In the genomic region with DNA sequence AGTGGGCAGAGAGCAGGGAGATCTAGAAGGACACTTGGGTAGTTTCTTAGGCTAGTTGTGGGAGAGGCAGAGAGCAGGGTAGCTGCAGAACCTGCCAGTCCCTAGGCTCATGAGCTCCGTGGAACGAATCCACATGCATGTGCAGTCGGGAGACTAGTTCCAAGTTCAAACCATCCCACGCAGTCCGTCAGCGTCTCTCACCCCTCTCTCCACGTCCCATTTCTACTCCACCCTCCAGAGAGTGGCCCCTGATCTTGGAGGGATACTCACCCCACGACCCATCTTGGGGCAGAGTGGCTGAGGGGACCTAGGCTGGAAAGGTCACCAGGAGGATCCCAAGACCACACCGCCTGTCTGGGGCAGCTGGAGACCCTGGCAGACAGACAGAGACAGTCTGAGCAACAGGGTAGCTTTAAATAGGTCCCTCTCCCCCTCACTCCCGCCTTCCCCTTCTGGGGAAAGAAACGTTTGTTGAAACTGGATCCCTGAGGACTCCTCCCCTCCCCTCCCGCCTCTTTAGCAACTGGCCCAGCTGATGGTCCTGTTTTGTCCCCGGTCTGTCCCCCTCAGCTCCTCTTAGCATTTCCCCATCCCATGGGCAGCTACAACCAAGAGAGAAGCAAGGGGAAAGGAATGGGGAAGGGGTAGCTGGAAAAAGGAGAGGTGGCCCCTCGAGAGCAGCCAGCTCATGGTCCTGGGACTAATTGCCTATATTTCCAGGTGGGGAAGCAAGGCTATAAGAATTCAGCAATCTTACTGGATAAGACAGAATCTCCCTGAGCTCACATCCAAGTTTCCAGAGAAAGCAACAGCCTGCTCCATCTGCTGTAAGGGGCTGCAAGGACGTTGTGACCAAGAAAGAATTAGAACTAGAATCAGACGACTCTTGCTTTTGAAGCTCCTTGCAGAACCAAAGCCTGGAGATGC, we compare ENCODE assay signal across 8 mouse cellular contexts. TPM values are rescaled to one million over a fixed set of nuclear protein-coding genes. Genes with fewer than 3 reads are reported as not detected.
DNase-seq lines count a peak whose midpoint lies in the region; ATAC-seq and TF ChIP-seq lines count a peak whose summit lies in the region.

A gene (minus strand): TSS at position 454 of the 927 bp plus-strand sequence.

- TF ChIP-seq CTCF in liver, adult 2 months (IDR thresholded peaks at IDR 0.05; ENCODE audit: low read depth, low read length), result no peak
- TF ChIP-seq CTCF in liver, postnatal 0 days (IDR thresholded peaks at IDR 0.05; ENCODE audit: low read depth), result no peak

- H3K27ac ChIP-seq in liver, adult 2 months (replicated peaks; ENCODE audit: insufficient read depth, low read depth, low read length), result no peak within 1 kb of the TSS
- H3K27ac ChIP-seq in liver, postnatal 0 days (ENCODE audit: low read depth), result no peak within 1 kb of the TSS
- no peak within 1 kb of the TSS for H3K27ac ChIP-seq in forebrain, embryonic 11.5 days (ENCODE audit: low read depth, low read length)
- H3K27ac ChIP-seq in heart, embryonic 13.5 days (replicated peaks), result peak within 1 kb of the TSS; percentile 88
- peak within 1 kb of the TSS; percentile 48; the same call in 1 of the 2 replicates for H3K27ac ChIP-seq in stomach, embryonic 14.5 days (ENCODE audit: low read length)

- no peak for TF ChIP-seq POLR2A in liver, adult 2 months (IDR thresholded peaks at IDR 0.05; ENCODE audit: extremely low read depth, insufficient read depth, low read length)

- H3K4me3 ChIP-seq in liver, adult 2 months (ENCODE audit: insufficient read depth, low read depth, low read length), result peak within 1 kb of the TSS; percentile 14
- no peak within 1 kb of the TSS for H3K4me3 ChIP-seq in liver, postnatal 0 days (ENCODE audit: low read depth, low read length)
- H3K4me3 ChIP-seq in forebrain, embryonic 11.5 days (ENCODE audit: low read depth, low read length), result no peak within 1 kb of the TSS
- peak within 1 kb of the TSS; percentile 51 for H3K4me3 ChIP-seq in heart, embryonic 13.5 days
- H3K4me3 ChIP-seq in stomach, embryonic 14.5 days (ENCODE audit: low read depth, low read length), result peak within 1 kb of the TSS; percentile 25

- no peaks in the 10 kb centered on the region for H3K36me3 ChIP-seq in liver, adult 2 months (ENCODE audit: control insufficient read depth, insufficient read depth, low read length)
- H3K36me3 ChIP-seq in liver, postnatal 0 days (replicated peaks; ENCODE audit: insufficient read depth, low read length), result no peaks in the 10 kb centered on the region
- no peaks in the 10 kb centered on the region for H3K36me3 ChIP-seq in forebrain, embryonic 11.5 days (ENCODE audit: control insufficient read depth, insufficient read depth, low read length)
- peaks cover 5% of the 10 kb centered on the region for H3K36me3 ChIP-seq in heart, embryonic 13.5 days
- no peaks in the 10 kb centered on the region for H3K36me3 ChIP-seq in stomach, embryonic 14.5 days (ENCODE audit: control insufficient read depth, insufficient read depth, low read length)

- no peaks in the 10 kb centered on the region for H3K9me3 ChIP-seq in liver, postnatal 0 days (ENCODE audit: low read length)
- H3K9me3 ChIP-seq in forebrain, embryonic 11.5 days (ENCODE audit: control insufficient read depth, low read length), result no peaks in the 10 kb centered on the region
- H3K9me3 ChIP-seq in heart, embryonic 13.5 days, result no peaks in the 10 kb centered on the region
- no peaks in the 10 kb centered on the region for H3K9me3 ChIP-seq in stomach, embryonic 14.5 days (ENCODE audit: control insufficient read depth, low read depth, low read length)

- no peak for TF ChIP-seq EP300 in liver, postnatal 0 days (IDR thresholded peaks at IDR 0.05; ENCODE audit: low read depth)

- ATAC-seq in liver, postnatal 0 days, result no peak
- ATAC-seq in forebrain, embryonic 11.5 days (replicated peaks; ENCODE audit: low FRiP score), result peak; percentile 61
- ATAC-seq in heart, embryonic 13.5 days (ENCODE audit: extremely low read depth, insufficient number of reproducible peaks, low FRiP score, low TSS enrichment), result 0 out of 2 replicates have a peak, but pooled peaks have one; percentile 34
- peak; percentile 44 for ATAC-seq in stomach, embryonic 14.5 days (ENCODE audit: insufficient number of reproducible peaks, insufficient read depth, low FRiP score, low read depth)
- ATAC-seq in granulocyte monocyte progenitor cell, adult 5-6 weeks (replicated peaks; ENCODE audit: poor library complexity, severe bottlenecking), result no peak

- 19% methylated on average over 16 of the region's 16 CpGs for whole genome bisulfite sequencing in liver, adult 2 months
- 26% methylated on average over 16 of the region's 16 CpGs for WGBS in liver, postnatal 0 days (ENCODE audit: insufficient replicate concordance)
- WGBS in forebrain, embryonic 11.5 days, result 15% methylated on average over 16 of the region's 16 CpGs
- WGBS in heart, embryonic 13.5 days, result 6% methylated on average over 16 of the region's 16 CpGs
- WGBS in stomach, embryonic 14.5 days, result 7% methylated on average over 16 of the region's 16 CpGs

- H3K79me2 ChIP-seq in liver, adult 2 months (ENCODE audit: control insufficient read depth, insufficient read depth, low read length), result no peaks in the 10 kb centered on the region

- DNase-seq in liver, adult 2 months (ENCODE audit: extremely low read depth, low read depth, low spot score), result no peak
- DNase-seq in liver, postnatal 0 days, result no peak
- DNase-seq in forebrain, embryonic 11.5 days (ENCODE audit: low spot score), result no peak
- no peak for DNase-seq in layer of hippocampus, postnatal 14 days (ENCODE audit: low spot score in 2 of 2)
- DNase-seq in lung, postnatal 4 days, result peak; percentile 47 to 67

- H3K4me2 ChIP-seq in liver, postnatal 0 days (ENCODE audit: low read depth, low read length), result no peak within 1 kb of the TSS
- peak within 1 kb of the TSS; percentile 26; the same call in 1 of the 2 replicates for H3K4me2 ChIP-seq in forebrain, embryonic 11.5 days (ENCODE audit: low read depth, low read length, severe bottlenecking)
- peak within 1 kb of the TSS; percentile 67 for H3K4me2 ChIP-seq in heart, embryonic 13.5 days
- H3K4me2 ChIP-seq in stomach, embryonic 14.5 days (replicated peaks; ENCODE audit: low read depth, low read length), result peak within 1 kb of the TSS; percentile 41

- no peak within 1 kb of the TSS for H3K9ac ChIP-seq in liver, adult 2 months (ENCODE audit: low read depth, low read length)
- H3K9ac ChIP-seq in liver, postnatal 0 days (replicated peaks), result no peak within 1 kb of the TSS
- peak within 1 kb of the TSS; percentile 20; the same call in 1 of the 2 replicates for H3K9ac ChIP-seq in forebrain, embryonic 11.5 days (ENCODE audit: low read length)
- peak within 1 kb of the TSS; percentile 77 for H3K9ac ChIP-seq in heart, embryonic 13.5 days
- no peak within 1 kb of the TSS for H3K9ac ChIP-seq in stomach, embryonic 14.5 days (replicated peaks; ENCODE audit: low read depth, low read length)

- no peaks in the 10 kb centered on the region for H3K4me1 ChIP-seq in liver, adult 2 months (ENCODE audit: control insufficient read depth, insufficient read depth, low read length)
- H3K4me1 ChIP-seq in liver, postnatal 0 days (ENCODE audit: insufficient read depth), result peaks cover 12% of the 10 kb centered on the region
- peaks cover 16% of the 10 kb centered on the region; the same call in 1 of the 2 replicates for H3K4me1 ChIP-seq in forebrain, embryonic 11.5 days (replicated peaks; ENCODE audit: control insufficient read depth, insufficient read depth, low read length)
- H3K4me1 ChIP-seq in heart, embryonic 13.5 days, result peaks cover 82% of the 10 kb centered on the region
- H3K4me1 ChIP-seq in stomach, embryonic 14.5 days (ENCODE audit: control insufficient read depth, insufficient read depth, low read length), result peaks cover 24% of the 10 kb centered on the region

- H3K27me3 ChIP-seq in liver, adult 2 months (ENCODE audit: control insufficient read depth, insufficient read depth, low read length), result no peaks in the 10 kb centered on the region
- H3K27me3 ChIP-seq in liver, postnatal 0 days (ENCODE audit: insufficient read depth, low read length), result no peaks in the 10 kb centered on the region
- no peaks in the 10 kb centered on the region for H3K27me3 ChIP-seq in forebrain, embryonic 11.5 days (ENCODE audit: control insufficient read depth, insufficient read depth, low read length)
- H3K27me3 ChIP-seq in heart, embryonic 13.5 days (replicated peaks), result no peaks in the 10 kb centered on the region
- H3K27me3 ChIP-seq in stomach, embryonic 14.5 days (ENCODE audit: control insufficient read depth, insufficient read depth, low read length), result no peaks in the 10 kb centered on the region

RNA-seq across cellular contexts. Expression of the gene that starts here (rescaled TPM):
- 0.92 and 0.94 TPM in 2 replicates for total RNA-seq in liver, adult 2 months (2014; rRNA removed)
- polyA plus RNA-seq in liver, adult 2 months (2012; rRNA removed), result 0.37 and 0.59 TPM in 2 replicates
- polyA plus RNA-seq in liver, postnatal 0 days (2015; fragmentation: Nextera tagmentation; extraction: Ambion mirVana), result 0.29 and 1.4 TPM in 2 replicates
- polyA plus RNA-seq in forebrain, embryonic 11.5 days (2014; fragmentation: Nextera tagmentation; extraction: Ambion mirVana), result 1.5 and 2.1 TPM in 2 replicates
- polyA plus RNA-seq in heart, embryonic 13.5 days (2015; fragmentation: Nextera tagmentation; extraction: Ambion mirVana), result 17.0 and 20.8 TPM in 2 replicates
- 100 to 1,000 TPM; 610 to 641 TPM for total RNA-seq in layer of hippocampus, postnatal 14 days (2021)
- polyA plus RNA-seq in stomach, embryonic 14.5 days (2014; fragmentation: Nextera tagmentation; extraction: Ambion mirVana), result 2.3 TPM in 2 replicates
- total RNA-seq in granulocyte monocyte progenitor cell, adult 5-6 weeks (2014; fragmentation: Nextera tagmentation), result not detected in 2 replicates
- not detected in 2 replicates for total RNA-seq in granulocyte monocyte progenitor cell, adult 5-6 weeks (2017)

Comparison
In these comparisons a context has a peak if more than half of its experiments do, and no peak if none do; other contexts are left out.
1. RNA of the gene that starts here (total RNA-seq): 610 to 641 TPM in layer of hippocampus, postnatal 14 days; 0.92 to 0.94 TPM in liver, adult 2 months and not detected in granulocyte monocyte progenitor cell, adult 5-6 weeks; every median in the first group is over 100 times any median in the second.
2. H3K4me3 ChIP-seq: peak in liver, adult 2 months (single experiment), heart, embryonic 13.5 days (single experiment) and stomach, embryonic 14.5 days (single experiment); none in liver, postnatal 0 days (single experiment) and forebrain, embryonic 11.5 days (single experiment).
3. DNase-seq: peak in lung, postnatal 4 days (2 of 2); none in liver, adult 2 months (single experiment), liver, postnatal 0 days (single experiment), forebrain, embryonic 11.5 days (single experiment) and layer of hippocampus, postnatal 14 days (0 of 2).
4. H3K27ac ChIP-seq: peak in heart, embryonic 13.5 days (single experiment) and stomach, embryonic 14.5 days (single experiment); none in liver, adult 2 months (single experiment), liver, postnatal 0 days (single experiment) and forebrain, embryonic 11.5 days (single experiment).
5. H3K9ac ChIP-seq: peak in forebrain, embryonic 11.5 days (single experiment) and heart, embryonic 13.5 days (single experiment); none in liver, adult 2 months (single experiment), liver, postnatal 0 days (single experiment) and stomach, embryonic 14.5 days (single experiment).
6. ATAC-seq: peak in forebrain, embryonic 11.5 days (single experiment), heart, embryonic 13.5 days (single experiment) and stomach, embryonic 14.5 days (single experiment); none in liver, postnatal 0 days (single experiment) and granulocyte monocyte progenitor cell, adult 5-6 weeks (single experiment).